9 mouse cellular contexts compared by ENCODE assay signal in genomic region chr10:61285271-61285670, GRCm38 (mm10). TPM values are rescaled to one million over a fixed set of nuclear protein-coding genes. Genes with fewer than 3 reads are reported as not detected.
DNase-seq lines count a peak whose midpoint lies in the region; ATAC-seq and TF ChIP-seq lines count a peak whose summit lies in the region.
"Had no signal": no experiment of that assay in that cellular context is flagged by ENCODE, and none has a peak within 500 bp of the region (broad histone marks: within the 10 kb centered on the region; RNA-seq: fewer than 3 reads in every experiment).

No protein-coding gene starts in this region.

- TF ChIP-seq CTCF in layer of hippocampus, adult 2 months (conservative IDR thresholded peaks at IDR 0.05), result no peak

- peak; percentile 32 to 45 for DNase-seq in cerebellum, adult 18-20 months
- peak; percentile 75 for DNase-seq in heart, postnatal 25 days (ENCODE audit: low spot score)
- peak; percentile 50 for DNase-seq in lung, postnatal 25 days (ENCODE audit: low spot score)
- no peak for DNase-seq in embryo, embryonic 10 days (ENCODE audit: low spot score)
- DNase-seq in layer of hippocampus, adult 2 months (ENCODE audit: low spot score in 2 of 2), result no peak

- H3K9me3 ChIP-seq in hindbrain, embryonic 16.5 days (ENCODE audit: control insufficient read depth, low read length), result no peaks in the 10 kb centered on the region
- no peaks in the 10 kb centered on the region for H3K9me3 ChIP-seq in hindbrain, embryonic 13.5 days
- no peaks in the 10 kb centered on the region for H3K9me3 ChIP-seq in midbrain, embryonic 15.5 days
- H3K9me3 ChIP-seq: midbrain, embryonic 12.5 days had no signal

- intact Hi-C loops in heart, postnatal 25 days (cut with DNase I), result no loop called here

- H3K4me3 ChIP-seq in hindbrain, embryonic 16.5 days (ENCODE audit: low read length), result no peak overlapping the region
- no peak overlapping the region for H3K4me3 ChIP-seq in hindbrain, embryonic 13.5 days
- no peak overlapping the region for H3K4me3 ChIP-seq in midbrain, embryonic 15.5 days
- no peak overlapping the region for H3K4me3 ChIP-seq in layer of hippocampus, adult 2 months
- H3K4me3 ChIP-seq: midbrain, embryonic 12.5 days had no signal

- WGBS in hindbrain, embryonic 16.5 days, result 55% methylated on average over 11 of the region's 11 CpGs
- 73% methylated on average over 11 of the region's 11 CpGs for WGBS in hindbrain, embryonic 13.5 days
- WGBS in midbrain, embryonic 15.5 days, result 77% methylated on average over 11 of the region's 11 CpGs

- H3K9ac ChIP-seq in hindbrain, embryonic 16.5 days (ENCODE audit: low read depth, low read length), result no peak overlapping the region
- no peak overlapping the region for H3K9ac ChIP-seq in hindbrain, embryonic 13.5 days
- H3K9ac ChIP-seq in midbrain, embryonic 15.5 days, result no peak overlapping the region
- H3K9ac ChIP-seq: midbrain, embryonic 12.5 days had no signal

- H3K27me3 ChIP-seq in hindbrain, embryonic 16.5 days (replicated peaks; ENCODE audit: control insufficient read depth, insufficient read depth, low read length), result no peaks in the 10 kb centered on the region
- no peaks in the 10 kb centered on the region for H3K27me3 ChIP-seq in hindbrain, embryonic 13.5 days
- no peaks in the 10 kb centered on the region for H3K27me3 ChIP-seq in midbrain, embryonic 15.5 days (replicated peaks)
- H3K27me3 ChIP-seq: midbrain, embryonic 12.5 days had no signal

- no peak overlapping the region for H3K27ac ChIP-seq in hindbrain, embryonic 16.5 days (ENCODE audit: low read depth, low read length)
- H3K27ac ChIP-seq in hindbrain, embryonic 13.5 days, result no peak overlapping the region
- no peak overlapping the region for H3K27ac ChIP-seq in midbrain, embryonic 15.5 days
- H3K27ac ChIP-seq in layer of hippocampus, adult 2 months, result no peak overlapping the region
- H3K27ac ChIP-seq: midbrain, embryonic 12.5 days had no signal

- no peaks in the 10 kb centered on the region for H3K4me1 ChIP-seq in hindbrain, embryonic 16.5 days (ENCODE audit: control insufficient read depth, insufficient read depth, low read depth, low read length)
- H3K4me1 ChIP-seq in hindbrain, embryonic 13.5 days (replicated peaks), result no peaks in the 10 kb centered on the region
- no peaks in the 10 kb centered on the region for H3K4me1 ChIP-seq in midbrain, embryonic 15.5 days
- H3K4me1 ChIP-seq: midbrain, embryonic 12.5 days had no signal

- H3K4me2 ChIP-seq in hindbrain, embryonic 16.5 days (ENCODE audit: low read length), result no peak overlapping the region
- H3K4me2 ChIP-seq in hindbrain, embryonic 13.5 days, result no peak overlapping the region
- no peak overlapping the region for H3K4me2 ChIP-seq in midbrain, embryonic 15.5 days
- H3K4me2 ChIP-seq: midbrain, embryonic 12.5 days had no signal

- H3K36me3 ChIP-seq in hindbrain, embryonic 16.5 days (ENCODE audit: control insufficient read depth, insufficient read depth, low read length), result no peaks in the 10 kb centered on the region
- H3K36me3 ChIP-seq in hindbrain, embryonic 13.5 days, result no peaks in the 10 kb centered on the region
- no peaks in the 10 kb centered on the region for H3K36me3 ChIP-seq in midbrain, embryonic 15.5 days (replicated peaks)
- H3K36me3 ChIP-seq: midbrain, embryonic 12.5 days had no signal

- peak; percentile 73 for ATAC-seq in hindbrain, embryonic 16.5 days
- ATAC-seq in hindbrain, embryonic 13.5 days (ENCODE audit: low FRiP score), result no peak
- ATAC-seq in midbrain, embryonic 15.5 days (replicated peaks), result no peak

RNA-seq across cellular contexts. Expression of gene Adamts14, which starts 12.0 kb away (rescaled TPM):
- polyA plus RNA-seq in hindbrain, embryonic 16.5 days (2015; fragmentation: Nextera tagmentation; extraction: Ambion mirVana), result 0.29 and 0.55 TPM in 2 replicates
- 0.14 and 0.31 TPM in 2 replicates for polyA plus RNA-seq in hindbrain, embryonic 13.5 days (2015; fragmentation: Nextera tagmentation; extraction: Ambion mirVana)
- total RNA-seq in heart, postnatal 25 days (2021), result 1 to 10 TPM; 1.6 to 2.4 TPM
- polyA plus RNA-seq in midbrain, embryonic 15.5 days (2015; fragmentation: Nextera tagmentation; extraction: Ambion mirVana), result 0.36 and 0.43 TPM in 2 replicates
- 1 to 10 TPM in 1 of 2 experiments, under 1 TPM in 1; 0.92 to 1.5 TPM for total RNA-seq in layer of hippocampus, adult 2 months (2021)

RNA-seq across cellular contexts. Expression of gene Prf1, which starts 12.4 kb away (rescaled TPM):
- 0.07 TPM in 1 of 2 replicates, not detected in the other for polyA plus RNA-seq in hindbrain, embryonic 16.5 days (2015; fragmentation: Nextera tagmentation; extraction: Ambion mirVana)
- polyA plus RNA-seq in hindbrain, embryonic 13.5 days (2015; fragmentation: Nextera tagmentation; extraction: Ambion mirVana), result 0.06 TPM in 1 of 2 replicates, not detected in the other
- total RNA-seq in heart, postnatal 25 days (2021), result not detected
- polyA plus RNA-seq in midbrain, embryonic 15.5 days (2015; fragmentation: Nextera tagmentation; extraction: Ambion mirVana), result 0.06 TPM in 1 of 2 replicates, not detected in the other
- total RNA-seq in layer of hippocampus, adult 2 months (2021), result not detected
- polyA plus RNA-seq: midbrain, embryonic 12.5 days had no signal

Comparison
In these comparisons a context has a peak if more than half of its experiments do, and no peak if none do; other contexts are left out.
1. DNase-seq: peak in cerebellum, adult 18-20 months (2 of 2), heart, postnatal 25 days (single experiment) and lung, postnatal 25 days (single experiment); none in embryo, embryonic 10 days (single experiment) and layer of hippocampus, adult 2 months (0 of 2).